Mouse (Mus musculus) stomach, postnatal 0 days (tissue): ENCODE measurements around the gene Rnf181.

Experiments used
- CTCF ChIP-seq: IDR thresholded peaks from 2 replicates; pipeline ENCODE4 v1.5.1; 2016; ENCODE audit warnings: antibody characterized with exemption, low read depth, mild to moderate bottlenecking, moderate library complexity
- EP300 ChIP-seq: optimal IDR thresholded peaks from 2 replicates; pipeline ENCODE3; 2016; ENCODE audit warnings: antibody characterized with exemption

GRCm38 (mm10) chr6:72357164-72358079 is 9.3 kb downstream of the Rnf181 start:
- TF ChIP-seq CTCF = no peak
- TF ChIP-seq EP300 = no peak
